Mouse (Mus musculus): ENCODE results near the gene Olfr1330. TPM values are rescaled to one million over a fixed set of nuclear protein-coding genes. Genes with fewer than 3 reads are reported as not detected.
"Not testable (repeated sequence)": the region's sequence is repeated elsewhere in the genome, so short reads cannot be mapped to it uniquely, and the experiment has no call there.

Olfr1330 gene
- not detected for total RNA-seq (2022)

- no peak for DNase-seq (ENCODE audit: low spot score in 2 of 2)
Measured at GRCm38 (mm10) chr4:118888297-118888696, at the start of gene Olfr1330. TSS of gene Olfr1330 (plus strand) at chr4:118888597.

GRCm38 (mm10) chr4:118861791-118862190 is 26.6 kb upstream of the Olfr1330 start:
- DNase-seq (ENCODE audit: low spot score in 2 of 2) = no peak

GRCm38 (mm10) chr4:118862704-118863103 is 25.7 kb upstream of the Olfr1330 start:
- DNase-seq (ENCODE audit: low spot score in 2 of 2) = peak; percentile 8 to 27

GRCm38 (mm10) chr4:118864349-118864748 is 24.0 kb upstream of the Olfr1330 start, which contains the start of gene Olfr1331:
TSS of gene Olfr1331 (plus strand) at chr4:118864649.
- no peak for DNase-seq (ENCODE audit: low spot score in 2 of 2)

- DNase-seq (ENCODE audit: low spot score in 2 of 2) = no peak
Measured at GRCm38 (mm10) chr4:118867566-118867965, 20.8 kb upstream of the Olfr1330 start.

- no peak for DNase-seq (ENCODE audit: low spot score in 2 of 2)
Measured at GRCm38 (mm10) chr4:118901981-118902380, 13.6 kb downstream of the Olfr1330 start.

DNA sequence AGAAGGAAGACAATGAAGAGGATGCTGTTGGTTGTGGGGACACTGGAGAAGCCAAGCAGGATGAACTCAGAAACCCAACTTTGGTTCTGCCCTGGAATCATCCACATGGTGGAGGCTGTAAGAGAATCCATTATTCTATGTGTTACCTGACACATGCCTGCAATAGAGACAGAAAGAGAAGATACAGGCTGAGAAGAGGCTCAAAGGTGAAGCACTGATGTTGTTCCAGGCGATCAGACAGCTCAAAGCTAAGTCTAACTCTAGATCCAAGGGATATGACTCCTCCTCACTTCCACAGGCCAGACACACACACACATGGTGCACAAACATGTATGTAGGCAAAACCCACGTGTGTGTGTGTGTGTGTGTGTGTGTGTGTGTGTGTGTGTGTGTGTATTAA is 29.0 kb downstream of the Olfr1330 start, which contains the start of gene Olfr1329:
Olfr1329 (minus strand) TSS at position 101 of the 400 bp plus-strand sequence.
- DNase-seq (ENCODE audit: low spot score in 2 of 2) = not testable (repeated sequence)

GRCm38 (mm10) chr4:118931326-118931725 is 42.9 kb downstream of the Olfr1330 start:
- DNase-seq (ENCODE audit: low spot score in 2 of 2) = not testable (repeated sequence)

DNA sequence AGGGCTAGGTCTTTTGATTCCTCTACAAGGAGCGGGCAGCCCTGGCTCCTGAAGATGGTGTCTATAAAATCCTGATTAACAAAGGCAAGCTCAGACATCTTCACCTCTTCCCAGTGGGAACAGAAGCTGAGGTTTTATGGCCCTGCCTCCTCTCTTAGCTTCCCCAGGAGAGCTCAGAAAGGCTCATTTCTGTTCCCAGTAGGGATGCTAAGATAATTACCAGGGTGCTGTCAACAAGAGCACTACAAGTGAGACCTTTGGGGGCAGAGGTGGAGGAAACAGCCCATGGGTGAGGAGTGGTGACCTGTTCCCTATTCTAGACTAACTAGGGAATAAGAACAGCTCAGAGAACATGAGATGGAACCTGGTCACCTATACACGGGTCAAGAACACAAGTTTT is 50.1 kb downstream of the Olfr1330 start, which contains the start of gene Olfr1328:
Olfr1328 (minus strand) TSS at position 101 of the 400 bp plus-strand sequence.
- DNase-seq (ENCODE audit: low spot score in 2 of 2) = no peak

Other genes with a start within 250 kb of the Olfr1330 start
- gene Olfr62, start 229.6 kb upstream of the Olfr1330 start, total RNA-seq (2022) = not detected
- gene Olfr1342, start 195.8 kb upstream of the Olfr1330 start, total RNA-seq (2022) = not detected
- not detected for gene Olfr1341, start 185.1 kb upstream of the Olfr1330 start, total RNA-seq (2022)
- gene Olfr1340, start 168.5 kb upstream of the Olfr1330 start, total RNA-seq (2022) = not detected
- gene Olfr1339, start 156.4 kb upstream of the Olfr1330 start, total RNA-seq (2022) = not detected
- gene Olfr1338, start 129.9 kb upstream of the Olfr1330 start, total RNA-seq (2022) = not detected
- gene Olfr1337, start 106.0 kb upstream of the Olfr1330 start, total RNA-seq (2022) = not detected
- gene Olfr1335, start 78.7 kb upstream of the Olfr1330 start, total RNA-seq (2022) = not detected
- gene Olfr1333, start 52.3 kb upstream of the Olfr1330 start, total RNA-seq (2022) = not detected
- not detected for gene Olfr1331, start 23.9 kb upstream of the Olfr1330 start, total RNA-seq (2022)
- not detected for gene Olfr1329, start 28.9 kb downstream of the Olfr1330 start, total RNA-seq (2022)
- gene Olfr1328, start 50.0 kb downstream of the Olfr1330 start, total RNA-seq (2022) = not detected
- under 1 TPM; 0.17 to 0.24 (median 0.22) TPM for gene Lao1, start 73.0 kb downstream of the Olfr1330 start, total RNA-seq (2022)
- 1 to 10 TPM; 4.6 to 9.8 (median 5.3) TPM for gene Slc2a1, start 220.1 kb downstream of the Olfr1330 start, total RNA-seq (2022)

Data from gastrocnemius, adult 8-10 months (tissue).